Comparison of ENCODE assay signal across 1 mouse cellular context in the genomic region with DNA sequence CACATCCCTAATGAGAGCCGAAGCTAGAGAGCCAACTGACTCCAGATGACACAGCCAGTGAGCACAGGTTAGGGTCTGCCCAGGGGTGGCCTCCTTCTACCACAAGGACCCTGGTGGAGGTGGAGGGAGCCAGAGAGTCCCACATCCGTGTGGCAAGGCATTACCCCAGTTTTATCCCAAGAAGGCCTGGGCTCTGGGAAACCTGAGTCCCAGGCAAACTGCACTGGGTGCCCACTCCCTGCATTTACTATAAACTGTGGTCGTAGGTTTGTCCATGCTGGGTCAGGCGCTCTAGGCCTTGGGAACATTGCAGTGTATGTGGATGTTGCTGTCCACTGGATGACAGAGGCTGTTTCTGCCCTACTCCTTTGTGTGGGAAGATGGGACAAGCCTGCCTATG.
TF ChIP-seq lines count a peak whose summit lies in the region.

No protein-coding gene starts in this region.

TF ChIP-seq in MEL, 35 proteins besides CTCF, POLR2A, EP300 and RAD21:
- TF ChIP-seq MAFK (IDR thresholded peaks at IDR 0.05; ENCODE audit: borderline replicate concordance, low read depth, low read length) (no peak), TCF12 (IDR thresholded peaks at IDR 0.05; ENCODE audit: low read depth, low read length) (no peak), CHD1 (IDR thresholded peaks at IDR 0.05; ENCODE audit: low read depth, low read length) (no peak), BHLHE40 (IDR thresholded peaks at IDR 0.05; ENCODE audit: borderline replicate concordance, low read depth, low read length) (no peak), TAL1 (IDR thresholded peaks at IDR 0.05; ENCODE audit: low read length) (no peak), MAX (IDR thresholded peaks at IDR 0.05; ENCODE audit: low read length) (no peak), GATA1 (IDR thresholded peaks at IDR 0.05; ENCODE audit: low read depth, low read length) (no peak), GABPA (IDR thresholded peaks at IDR 0.05; ENCODE audit: low read depth, low read length) (no peak), UBTF (IDR thresholded peaks at IDR 0.05; ENCODE audit: borderline replicate concordance, insufficient read depth, low read depth, low read length) (no peak), POLR2AphosphoS2 (IDR thresholded peaks at IDR 0.05; ENCODE audit: low read length) (no peak), RCOR1 (IDR thresholded peaks at IDR 0.05; ENCODE audit: low read depth, low read length) (no peak), NELFE (IDR thresholded peaks at IDR 0.05; ENCODE audit: low read depth, low read length) (no peak), ZNF384 (IDR thresholded peaks at IDR 0.05; ENCODE audit: low read depth, low read length) (no peak), ETS1 (IDR thresholded peaks at IDR 0.05; ENCODE audit: low read depth, low read length) (no peak), ZMIZ1 (IDR thresholded peaks at IDR 0.05; ENCODE audit: low read depth, low read length) (no peak), MYB (IDR thresholded peaks at IDR 0.05; ENCODE audit: low read depth, low read length) (no peak), SIN3A (IDR thresholded peaks at IDR 0.05; ENCODE audit: low read length) (no peak), NRF1 (IDR thresholded peaks at IDR 0.05; ENCODE audit: insufficient read depth, low read depth, low read length, poor library complexity, severe bottlenecking) (no peak), ZC3H11A (IDR thresholded peaks at IDR 0.05; ENCODE audit: low read depth, low read length) (no peak), USF1 (IDR thresholded peaks at IDR 0.05; ENCODE audit: low read depth, low read length) (no peak)
